Mouse (Mus musculus): ENCODE results near the gene Fam13a.

Gene Fam13a

DNA sequence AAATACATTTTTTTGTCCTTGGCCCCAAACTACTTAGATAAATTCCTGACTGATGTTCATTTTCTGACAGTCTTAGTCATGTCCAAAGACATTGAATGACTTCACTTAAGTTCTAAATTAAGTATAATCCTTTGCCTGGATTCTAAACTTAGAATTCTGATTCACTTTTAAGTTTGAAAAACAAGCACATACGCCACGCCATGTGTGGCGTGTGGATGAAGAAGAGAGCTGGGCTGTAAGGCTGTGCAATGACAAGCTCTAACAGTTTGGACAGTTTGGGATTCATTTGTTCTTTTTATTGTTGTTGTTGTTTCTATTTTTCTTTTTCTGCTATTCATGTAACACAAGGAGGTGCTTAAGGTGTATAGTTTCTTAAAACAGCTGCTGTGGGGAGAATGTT lies 13.6 kb downstream of the Fam13a start:
- no peak for ATAC-seq (ENCODE audit: insufficient number of reproducible peaks, low FRiP score, low TSS enrichment)

DNA sequence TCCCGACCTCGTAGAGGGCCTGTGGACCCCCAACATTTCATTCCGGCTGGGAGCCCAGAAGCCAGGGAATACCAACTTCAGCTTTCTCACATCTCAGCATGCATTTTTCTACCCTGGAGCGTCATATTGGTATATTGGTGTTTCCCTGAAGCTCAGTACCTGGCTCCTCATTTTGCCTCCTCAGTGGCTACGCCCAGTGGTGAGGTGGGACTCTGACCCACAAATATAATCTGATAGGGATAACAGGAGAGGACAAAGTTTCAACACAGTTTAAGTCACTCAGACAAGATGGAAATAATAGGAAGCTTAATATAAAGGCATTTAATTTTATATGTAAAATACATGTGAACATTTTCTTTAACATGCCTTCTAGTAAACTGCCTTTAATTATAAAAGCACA lies 19.7 kb downstream of the Fam13a start:
- no peak for ATAC-seq (ENCODE audit: insufficient number of reproducible peaks, low FRiP score, low TSS enrichment)

- ATAC-seq (ENCODE audit: insufficient number of reproducible peaks, low FRiP score, low TSS enrichment): no peak
Observed at GRCm38 (mm10) chr6:58999044-58999453, 25.3 kb downstream of the Fam13a start.

GRCm38 (mm10) chr6:58998528-58998927 lies 25.8 kb downstream of the Fam13a start:
- ATAC-seq (ENCODE audit: insufficient number of reproducible peaks, low FRiP score, low TSS enrichment): no peak

GRCm38 (mm10) chr6:58989149-58989548 lies 35.2 kb downstream of the Fam13a start:
- no peak for ATAC-seq (ENCODE audit: insufficient number of reproducible peaks, low FRiP score, low TSS enrichment)

GRCm38 (mm10) chr6:58988706-58989105 lies 35.6 kb downstream of the Fam13a start:
- no peak for ATAC-seq (ENCODE audit: insufficient number of reproducible peaks, low FRiP score, low TSS enrichment)

DNA sequence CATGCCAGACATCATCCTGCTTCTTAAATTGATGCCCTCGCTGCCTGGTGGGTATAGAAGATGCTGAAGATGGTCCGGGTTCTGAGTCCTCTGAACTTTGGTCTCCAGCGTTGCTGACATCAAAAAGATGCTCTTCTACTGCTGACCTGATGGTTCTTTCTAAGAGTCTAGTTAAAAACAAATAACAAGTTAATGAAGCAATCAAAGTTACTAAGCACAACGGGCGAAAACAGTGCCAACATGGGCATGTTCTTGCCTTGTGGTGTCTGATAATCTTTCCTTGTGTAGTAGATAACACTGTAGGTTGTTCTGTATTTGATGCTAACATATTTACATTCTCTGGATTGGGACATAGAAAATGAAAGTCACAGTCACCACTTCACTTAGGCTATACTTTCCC lies 37.2 kb downstream of the Fam13a start:
- ATAC-seq (ENCODE audit: insufficient number of reproducible peaks, low FRiP score, low TSS enrichment): no peak

DNA sequence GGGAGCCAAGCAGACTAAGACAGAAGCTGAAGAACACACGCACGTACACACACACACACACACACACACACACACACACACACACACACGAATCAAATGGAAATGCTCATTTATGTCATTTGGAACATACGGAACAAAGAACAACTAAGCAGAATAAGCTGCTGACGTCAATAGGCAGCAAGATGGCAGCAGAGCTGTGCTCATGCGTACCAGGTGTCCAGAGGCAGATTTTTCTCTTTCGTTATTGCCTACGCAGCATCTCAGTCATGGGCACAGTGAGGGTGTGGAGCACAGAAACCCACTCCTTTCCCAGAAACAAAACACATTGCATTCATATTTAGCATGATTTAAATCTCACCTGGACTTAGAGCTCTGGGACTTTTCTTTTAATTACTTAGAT lies 39.2 kb downstream of the Fam13a start:
- ATAC-seq (ENCODE audit: insufficient number of reproducible peaks, low FRiP score, low TSS enrichment): no peak

DNA sequence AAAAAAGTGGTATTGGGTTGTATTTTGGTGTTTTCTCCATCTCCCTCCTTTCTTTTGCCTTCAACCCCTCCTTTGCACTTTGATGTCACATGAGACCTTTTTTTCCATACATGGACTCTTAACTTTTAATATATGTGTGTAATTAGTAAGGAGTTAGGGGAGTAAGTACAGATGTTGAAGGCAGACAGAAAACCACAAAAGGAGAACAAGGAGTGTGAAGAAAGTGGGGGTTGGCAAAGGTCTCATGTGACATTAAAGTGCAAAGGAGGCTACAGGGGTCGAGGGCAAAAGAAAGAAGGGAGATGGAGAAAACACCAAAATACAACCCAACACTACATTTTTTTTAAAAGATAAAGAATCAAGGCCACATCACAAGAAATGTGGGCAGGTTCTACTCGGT lies 49.1 kb downstream of the Fam13a start:
- ATAC-seq (ENCODE audit: insufficient number of reproducible peaks, low FRiP score, low TSS enrichment): no peak

- ATAC-seq (ENCODE audit: insufficient number of reproducible peaks, low FRiP score, low TSS enrichment): no peak
Observed at GRCm38 (mm10) chr6:58974428-58974827, 49.9 kb downstream of the Fam13a start.

DNA sequence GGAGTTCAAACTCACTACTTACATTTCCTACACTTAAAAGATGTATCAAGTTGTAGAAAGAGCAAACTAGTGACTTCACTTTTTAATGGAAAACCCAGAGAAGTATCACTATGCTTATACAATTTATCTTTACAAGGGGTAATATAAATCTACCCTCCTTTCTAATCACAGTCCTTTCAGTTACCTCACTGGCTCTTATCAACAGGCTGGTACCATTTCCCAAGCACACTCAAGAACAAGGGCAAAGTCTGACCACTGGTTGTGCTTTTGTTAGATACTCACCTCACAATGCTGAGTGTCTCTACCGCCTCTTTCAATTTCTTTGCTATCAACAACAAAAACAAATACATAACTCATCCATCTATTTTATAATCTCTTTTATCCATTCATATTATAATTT lies 51.5 kb downstream of the Fam13a start:
- no peak for ATAC-seq (ENCODE audit: insufficient number of reproducible peaks, low FRiP score, low TSS enrichment)

DNA sequence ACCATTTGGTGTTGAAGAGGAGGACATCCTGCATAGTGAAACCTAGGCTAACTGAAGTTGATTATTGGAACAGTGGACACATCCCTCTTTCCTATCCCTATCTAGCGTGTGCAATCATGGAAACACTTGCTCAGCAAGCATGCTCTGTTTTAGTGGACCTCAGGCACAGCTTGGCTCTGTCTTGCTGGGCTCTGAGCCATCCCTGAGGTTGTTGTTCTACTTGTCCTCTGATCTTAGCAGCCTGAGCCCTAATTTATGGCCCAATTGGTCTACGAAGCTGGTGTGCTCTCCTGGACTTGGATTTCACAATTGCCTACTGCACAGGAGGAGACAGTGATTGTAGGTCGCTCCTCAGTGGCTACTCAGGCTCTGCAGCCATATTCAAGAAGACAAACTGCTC lies 56.1 kb downstream of the Fam13a start:
- ATAC-seq (ENCODE audit: insufficient number of reproducible peaks, low FRiP score, low TSS enrichment): peak; percentile 26; the same call in 1 of the 2 replicates

- ATAC-seq (ENCODE audit: insufficient number of reproducible peaks, low FRiP score, low TSS enrichment): peak; percentile 66
Observed at GRCm38 (mm10) chr6:58965071-58965831, 59.1 kb downstream of the Fam13a start.

DNA sequence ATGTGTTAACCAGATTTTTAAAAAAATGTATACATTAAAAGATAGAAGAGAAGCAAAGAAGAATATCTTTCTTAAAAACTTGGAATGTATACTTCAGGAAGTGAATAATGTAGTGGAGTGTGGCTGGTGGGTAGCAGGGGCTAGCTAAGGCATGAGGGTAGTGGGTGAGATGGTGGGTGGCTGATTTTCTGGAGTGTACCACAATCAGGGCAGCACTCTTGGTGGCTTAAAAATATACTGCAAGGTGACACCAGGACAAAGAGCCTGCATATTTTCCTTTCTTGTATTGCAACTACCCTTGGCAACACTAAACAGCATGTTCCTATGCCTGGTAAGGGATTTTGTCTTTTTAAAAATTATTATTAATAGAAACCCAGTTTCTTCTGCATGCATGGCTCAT lies 59.8 kb downstream of the Fam13a start:
- 0 out of 2 replicates have a peak, but pooled peaks have one; percentile 0 for ATAC-seq (ENCODE audit: insufficient number of reproducible peaks, low FRiP score, low TSS enrichment)

GRCm38 (mm10) chr6:58964091-58964490 lies 60.3 kb downstream of the Fam13a start:
- ATAC-seq (ENCODE audit: insufficient number of reproducible peaks, low FRiP score, low TSS enrichment): no peak

- ATAC-seq (ENCODE audit: insufficient number of reproducible peaks, low FRiP score, low TSS enrichment): no peak
Observed at GRCm38 (mm10) chr6:58962691-58963090, 61.7 kb downstream of the Fam13a start.

- no peak for ATAC-seq (ENCODE audit: insufficient number of reproducible peaks, low FRiP score, low TSS enrichment)
Observed at GRCm38 (mm10) chr6:58960523-58960922, 63.8 kb downstream of the Fam13a start.

GRCm38 (mm10) chr6:58951128-58951992 lies 73.0 kb downstream of the Fam13a start:
- no peak for ATAC-seq (ENCODE audit: insufficient number of reproducible peaks, low FRiP score, low TSS enrichment)

- ATAC-seq (ENCODE audit: insufficient number of reproducible peaks, low FRiP score, low TSS enrichment): no peak
Observed at GRCm38 (mm10) chr6:58950410-58950809, 73.9 kb downstream of the Fam13a start.

DNA sequence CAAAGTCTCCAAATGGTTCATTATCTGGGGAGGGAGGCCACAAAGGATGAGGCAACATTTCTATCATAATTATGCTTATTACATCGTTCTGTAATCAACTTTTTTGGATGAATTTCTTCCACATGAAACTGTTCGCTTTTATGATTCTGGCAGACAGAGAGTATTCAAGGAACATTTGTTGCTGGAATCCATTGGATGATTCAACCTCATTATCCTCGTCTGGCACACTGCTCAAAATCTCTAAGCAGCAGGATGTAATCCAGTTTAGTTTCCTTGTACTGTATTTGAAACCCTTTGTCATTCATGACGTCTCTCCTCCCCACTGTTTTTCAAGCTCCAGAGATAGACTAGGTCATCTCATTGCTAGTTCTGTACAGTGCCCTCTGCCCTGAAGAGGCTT lies 77.5 kb downstream of the Fam13a start:
- no peak for ATAC-seq (ENCODE audit: insufficient number of reproducible peaks, low FRiP score, low TSS enrichment)

GRCm38 (mm10) chr6:58946246-58946645 lies 78.1 kb downstream of the Fam13a start:
- ATAC-seq (ENCODE audit: insufficient number of reproducible peaks, low FRiP score, low TSS enrichment): no peak

DNA sequence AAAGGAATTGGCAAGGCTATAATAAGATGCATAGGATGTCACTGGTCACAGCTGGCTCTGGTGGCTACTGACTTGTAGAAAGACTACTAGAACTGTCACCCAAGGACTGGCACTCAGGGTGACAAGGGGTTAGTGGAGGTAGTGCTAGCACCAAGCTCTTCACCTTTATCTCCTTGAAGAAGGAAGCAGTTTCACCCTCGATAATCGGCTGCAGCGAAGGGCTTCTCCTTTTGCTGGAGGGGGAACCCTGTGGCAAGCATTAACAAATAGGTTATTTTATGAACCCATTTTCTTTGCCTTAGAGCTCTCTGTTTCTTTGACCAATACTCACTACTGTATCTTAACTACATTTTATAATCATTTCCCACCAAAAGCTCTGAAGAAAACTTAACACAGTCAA lies 80.4 kb downstream of the Fam13a start:
- no peak for ATAC-seq (ENCODE audit: insufficient number of reproducible peaks, low FRiP score, low TSS enrichment)

Measured in cerebellum, adult (tissue).